Mouse (Mus musculus): ENCODE measurements at regions not wholly inside any gene's neighbourhood (a gene's known extent, or its start where the extent isn't known, plus 50 kb on each side); places are given as distances from the start of the nearest gene placed in this dataset.

- no peak for DNase-seq (ENCODE audit: low read depth, low spot score)
Measured at GRCm38 (mm10) chr3:149360164-149360563, 369.8 kb upstream of the Adgrl2 start.

DNA sequence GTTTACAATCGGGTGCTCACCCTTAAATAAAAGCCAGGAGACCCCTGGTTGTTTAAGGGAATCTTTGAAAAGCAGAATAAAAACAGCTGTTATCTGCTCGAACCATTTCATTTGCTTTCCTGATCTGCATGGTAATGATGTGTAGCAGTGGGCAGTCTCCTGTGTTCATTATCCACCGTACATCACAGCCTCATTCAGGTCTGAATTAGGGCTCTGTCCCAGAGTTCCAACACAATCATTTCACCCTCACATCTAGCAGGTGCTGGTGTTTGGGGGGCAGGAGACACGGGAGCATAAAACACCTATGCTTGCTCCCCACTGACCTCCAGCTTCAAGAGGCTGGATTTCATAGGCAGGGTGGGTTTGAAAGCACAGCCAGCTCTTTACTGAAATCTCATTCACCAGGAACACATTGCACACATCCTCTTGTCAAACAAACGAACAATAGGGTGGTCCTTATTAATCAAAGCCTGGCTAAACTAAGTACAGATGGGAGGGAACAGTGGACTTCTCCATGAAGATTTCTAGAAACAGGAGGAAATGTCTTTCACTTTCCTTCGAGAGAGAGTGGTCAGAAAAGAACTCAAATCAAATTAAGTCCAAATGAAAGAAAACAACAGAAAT, 368.3 kb upstream of the Adgrl2 start:
- no peak for DNase-seq (ENCODE audit: low read depth, low spot score)

GRCm38 (mm10) chr3:149357903-149358569, 367.7 kb upstream of the Adgrl2 start:
- DNase-seq (ENCODE audit: low read depth, low spot score), result no peak

GRCm38 (mm10) chr3:149357121-149357520, 366.8 kb upstream of the Adgrl2 start:
- DNase-seq (ENCODE audit: low read depth, low spot score), result no peak

DNA sequence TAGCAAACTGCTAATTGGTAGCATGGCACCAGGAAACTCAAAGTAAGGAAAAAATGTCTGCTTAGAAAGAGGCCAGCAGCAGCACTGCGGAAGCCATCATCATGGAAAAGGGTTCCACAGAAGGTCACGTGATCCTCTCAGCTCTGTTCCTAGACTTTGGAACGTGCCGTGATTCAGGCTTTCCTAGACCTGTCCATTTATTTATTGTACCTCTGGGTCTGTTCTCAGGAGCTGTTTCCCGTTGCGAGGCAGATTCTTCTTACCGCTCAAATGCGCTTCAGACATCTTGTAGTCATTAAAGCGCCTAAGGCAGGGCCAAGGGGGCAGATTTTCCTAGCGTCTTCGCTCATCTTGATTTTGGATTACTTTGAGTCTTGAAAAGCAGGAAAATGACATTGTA, 365.0 kb upstream of the Adgrl2 start:
- no peak for DNase-seq (ENCODE audit: low read depth, low spot score)

DNA sequence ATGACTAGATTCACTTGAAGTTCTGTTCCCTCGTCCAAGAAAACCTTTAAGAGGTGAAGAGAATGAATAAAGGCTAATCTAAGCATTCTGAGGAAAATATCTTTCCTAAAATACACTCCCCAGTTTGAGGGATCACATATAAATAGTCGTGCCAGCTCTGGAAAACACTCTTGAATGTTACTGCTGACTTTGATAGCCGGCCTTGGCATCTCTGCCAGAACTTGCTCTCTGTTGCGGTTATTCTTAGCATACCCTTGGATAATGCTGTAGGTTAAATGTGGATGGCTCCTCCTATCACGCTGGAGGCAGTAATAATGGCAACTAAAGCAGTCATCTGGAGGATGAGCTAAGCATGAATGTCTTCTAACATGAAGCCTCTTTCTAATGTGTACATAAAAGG, 363.6 kb upstream of the Adgrl2 start:
- peak; percentile 16 for DNase-seq (ENCODE audit: low read depth, low spot score)

GRCm38 (mm10) chr3:149352546-149352945, 362.2 kb upstream of the Adgrl2 start:
- no peak for DNase-seq (ENCODE audit: low read depth, low spot score)

DNA sequence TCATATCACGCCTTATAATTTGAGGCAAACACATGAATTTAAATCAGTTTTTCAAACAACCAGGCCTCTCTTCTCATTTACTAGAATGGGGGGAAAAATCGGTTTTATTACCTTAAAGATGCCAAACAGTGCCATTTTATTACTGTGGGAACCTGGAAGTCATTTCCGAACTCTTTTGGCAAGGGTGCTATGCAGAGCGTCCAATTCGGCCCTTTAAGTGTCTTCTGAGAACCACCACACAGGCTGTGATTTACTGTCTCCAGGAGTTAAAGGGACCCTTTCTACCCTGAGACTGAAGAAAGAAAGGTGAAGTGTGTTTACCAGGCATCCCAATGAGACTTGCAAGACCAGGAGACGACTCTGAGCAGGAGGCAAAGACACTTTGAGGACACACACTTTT, 359.4 kb upstream of the Adgrl2 start:
- no peak for DNase-seq (ENCODE audit: low read depth, low spot score)

GRCm38 (mm10) chr3:149349211-149349697, 358.9 kb upstream of the Adgrl2 start:
- peak; percentile 43 for DNase-seq (ENCODE audit: low read depth, low spot score)

DNA sequence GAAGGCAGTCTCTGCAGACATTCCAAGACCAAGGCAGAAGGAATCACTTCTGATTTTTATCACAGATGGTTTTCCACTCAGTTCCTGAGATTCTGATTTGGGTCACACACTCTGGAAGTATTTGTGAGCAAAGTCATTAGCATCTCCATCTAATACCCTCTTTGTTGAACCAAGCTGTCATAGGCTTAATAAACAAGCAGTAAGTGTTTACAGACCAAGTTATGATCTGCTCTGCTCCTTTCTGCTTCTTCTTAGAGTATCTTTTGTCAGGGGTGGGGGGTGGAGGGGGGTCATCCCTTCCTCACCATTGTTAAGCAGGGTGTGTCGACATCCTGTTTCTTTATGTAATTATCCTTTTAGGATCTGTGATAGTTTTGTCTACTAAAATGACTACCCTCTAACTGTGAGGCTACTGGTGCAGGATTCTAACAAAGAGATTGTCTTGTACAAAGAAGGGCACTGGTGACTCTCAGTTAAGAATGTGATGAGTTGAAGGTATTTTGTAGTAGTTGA, 358.2 kb upstream of the Adgrl2 start:
- DNase-seq (ENCODE audit: low read depth, low spot score), result no peak

GRCm38 (mm10) chr3:149347241-149347992, 357.1 kb upstream of the Adgrl2 start:
- no peak for DNase-seq (ENCODE audit: low read depth, low spot score)

DNA sequence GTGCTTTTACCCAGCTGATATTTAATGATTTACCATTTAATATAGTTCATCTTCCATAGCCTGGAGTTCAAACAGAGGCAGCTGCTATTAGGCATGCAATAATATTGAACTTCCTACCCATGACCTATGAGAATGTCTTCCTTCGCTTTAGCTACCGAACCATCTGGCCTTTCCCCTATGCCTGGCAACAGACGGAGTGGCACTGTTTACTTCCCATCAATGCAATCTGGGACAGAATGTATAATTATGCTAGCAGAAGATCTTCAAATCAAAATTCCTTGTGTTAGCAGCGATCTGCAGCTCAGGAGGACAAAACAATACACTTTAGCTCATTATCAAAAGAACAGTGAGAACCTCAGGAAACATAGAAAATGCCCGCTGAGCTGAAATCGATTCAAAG, 352.2 kb upstream of the Adgrl2 start:
- DNase-seq (ENCODE audit: low read depth, low spot score), result no peak

DNA sequence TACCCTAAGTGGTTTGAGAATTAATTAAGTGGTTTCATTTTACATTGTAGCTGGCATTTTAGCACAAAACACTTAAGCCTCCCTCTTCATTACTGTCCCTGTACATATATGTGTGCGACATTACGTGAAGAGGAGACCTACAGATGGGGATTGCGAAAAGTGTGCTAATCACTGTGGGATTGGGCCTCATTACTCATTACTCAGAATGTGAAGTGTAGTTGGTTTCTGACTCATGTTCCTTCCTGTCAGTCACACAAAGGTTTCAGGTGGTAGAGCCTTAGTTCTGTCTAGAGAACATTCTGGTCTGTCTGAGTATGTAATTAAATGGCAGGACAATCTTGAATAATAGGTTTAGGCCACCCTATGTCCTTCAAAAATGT, 349.0 kb upstream of the Adgrl2 start:
- no peak for DNase-seq (ENCODE audit: low read depth, low spot score)

GRCm38 (mm10) chr3:149338684-149339373, 348.5 kb upstream of the Adgrl2 start:
- DNase-seq (ENCODE audit: low read depth, low spot score), result no peak

GRCm38 (mm10) chr3:149335259-149335658, 344.9 kb upstream of the Adgrl2 start:
- no peak for DNase-seq (ENCODE audit: low read depth, low spot score)

GRCm38 (mm10) chr3:149333607-149334006, 343.3 kb upstream of the Adgrl2 start:
- DNase-seq (ENCODE audit: low read depth, low spot score), result no peak

- DNase-seq (ENCODE audit: low read depth, low spot score), result no peak
Measured at GRCm38 (mm10) chr3:149333131-149333530, 342.8 kb upstream of the Adgrl2 start.

DNA sequence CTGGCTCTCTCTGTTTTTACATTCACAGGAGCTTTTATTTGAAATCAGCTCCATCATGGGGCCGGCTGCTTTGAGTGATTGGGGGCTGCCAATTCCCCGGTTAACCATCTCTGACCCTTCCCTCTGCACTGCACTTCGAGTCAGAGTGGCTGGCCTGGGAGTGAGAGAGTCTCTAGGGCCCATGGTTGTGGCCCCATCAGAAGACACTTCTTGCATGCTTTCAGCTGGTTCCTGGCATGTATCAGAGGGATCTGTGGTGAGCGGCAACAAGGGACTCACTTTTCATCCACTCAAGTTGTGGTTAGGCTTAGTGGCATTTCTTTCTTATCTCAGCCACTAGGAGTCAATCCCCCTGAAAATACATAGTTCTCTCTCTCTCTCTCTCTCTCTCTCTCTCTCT, 341.8 kb upstream of the Adgrl2 start:
- no peak for DNase-seq (ENCODE audit: low read depth, low spot score)

DNA sequence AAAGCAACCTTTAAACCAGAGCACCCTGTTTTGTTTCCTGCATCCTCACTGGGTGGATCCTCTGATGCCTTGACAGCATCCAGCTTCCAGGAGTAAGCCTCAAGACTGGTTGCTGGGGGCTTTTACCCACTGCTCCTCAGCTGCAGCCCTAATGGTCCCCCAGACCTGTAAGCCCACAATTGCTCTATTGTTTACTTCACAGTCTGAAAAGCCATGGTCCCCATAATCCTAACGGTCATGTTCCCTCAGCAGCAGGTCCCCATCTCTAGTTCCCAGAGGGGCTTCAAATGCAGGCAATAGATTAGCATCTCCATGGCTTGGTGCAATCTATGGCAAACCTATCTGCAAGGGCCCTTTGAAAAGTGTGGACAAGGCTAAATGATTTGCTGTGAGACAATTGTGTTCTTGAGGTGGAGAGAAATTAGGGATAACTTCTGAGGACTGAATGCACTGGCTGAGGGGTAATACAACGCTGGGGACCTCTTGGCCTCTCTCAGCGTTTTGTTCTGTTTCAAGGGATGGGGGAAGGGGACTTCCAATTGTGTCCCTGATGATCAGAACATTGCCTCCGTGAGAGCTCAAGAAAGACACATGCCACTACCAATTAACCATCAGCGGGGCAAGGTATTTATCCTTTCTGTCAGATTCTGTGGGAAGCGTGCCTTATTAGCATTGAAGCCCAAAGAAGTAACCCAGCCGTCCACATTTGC, 341.1 kb upstream of the Adgrl2 start:
- no peak for DNase-seq (ENCODE audit: low read depth, low spot score)

DNA sequence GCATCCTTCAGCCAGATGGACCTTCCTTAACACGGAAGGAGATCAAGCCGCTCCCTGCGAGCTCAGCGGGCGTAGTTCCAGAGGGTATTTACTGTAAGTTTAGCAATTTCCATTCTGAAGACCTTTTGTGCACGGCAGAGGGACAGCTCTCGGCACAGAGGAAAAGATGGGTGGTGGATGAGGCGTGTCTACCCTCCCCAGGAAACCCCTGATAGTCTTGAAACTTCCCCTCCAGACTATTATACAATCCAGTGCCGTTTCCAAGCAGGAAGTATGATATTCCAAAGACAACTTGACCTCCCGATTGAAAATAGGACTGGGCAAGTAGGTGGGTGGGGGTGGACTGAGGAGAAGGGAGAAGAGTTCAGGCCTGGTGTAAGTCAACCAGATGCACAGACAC, 340.4 kb upstream of the Adgrl2 start:
- peak; percentile 6 for DNase-seq (ENCODE audit: low read depth, low spot score)

DNA sequence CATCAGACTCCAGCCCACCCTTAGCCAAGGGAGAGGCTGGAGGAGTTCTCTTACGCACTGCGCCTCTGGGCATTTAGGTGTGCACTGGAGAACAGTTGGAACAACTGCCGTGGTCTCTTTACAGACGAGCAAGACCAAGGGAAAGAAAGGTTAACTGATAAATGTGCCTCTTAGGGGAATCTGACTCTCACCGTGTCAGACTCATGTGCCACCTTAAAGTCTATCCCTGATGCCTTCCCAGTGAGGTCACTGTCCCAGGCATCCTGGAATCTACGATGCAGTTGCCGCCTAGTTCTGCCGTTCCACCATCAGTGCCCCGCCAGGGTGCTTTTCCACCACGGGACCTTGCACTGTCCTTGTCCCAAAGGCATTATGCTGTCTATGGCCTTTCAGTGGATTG, 339.7 kb upstream of the Adgrl2 start:
- DNase-seq (ENCODE audit: low read depth, low spot score), result no peak
